Mouse (Mus musculus) ES-E14 (cell line): ENCODE measurements around the gene Pten. TPM values are rescaled to one million over a fixed set of nuclear protein-coding genes. Genes with fewer than 3 reads are reported as not detected.

ENCODE experiments used
- DNase-seq: peaks from one replicate; pipeline ENCODE4 v3.0.0-alpha.2; 2013; ENCODE audit warnings: low read depth, low spot score
- H3K27ac ChIP-seq: 2 replicates; pipeline ENCODE4 v1.5.1; 2012; ENCODE audit warnings: low read depth, mild to moderate bottlenecking, low read length, moderate library complexity, mixed read lengths; ENCODE audit not compliant: poor library complexity, insufficient read depth, severe bottlenecking
- H3K36me3 ChIP-seq: 2 replicates; pipeline ENCODE4 v1.6.1; 2012; ENCODE audit warnings: mild to moderate bottlenecking, low read length, moderate library complexity, mixed read lengths; ENCODE audit not compliant: control insufficient read depth, poor library complexity, insufficient read depth, severe bottlenecking
- H3K4me1 ChIP-seq, 2 experiments: fragments of 150-350 bp in 1 of 2; sonication (generic) in 1 of 2; 2 replicates each; pipeline ENCODE4 v1.6.1; 2012; ENCODE audit warnings: low read length in 2 of 2, mild to moderate bottlenecking in 1 of 2, mixed read lengths in 1 of 2; ENCODE audit not compliant: control insufficient read depth in 2 of 2, insufficient read depth in 2 of 2, poor library complexity in 1 of 2
- H3K4me3 ChIP-seq, 2 experiments: fragments of 150-350 bp in 1 of 2; sonication (generic) in 1 of 2; 2 replicates each; pipeline ENCODE4 v1.5.1; 2012; ENCODE audit warnings: low read length in 2 of 2, low read depth in 1 of 2, mild to moderate bottlenecking in 1 of 2, mixed read lengths in 1 of 2; ENCODE audit not compliant: insufficient read depth in 1 of 2, poor library complexity in 1 of 2, severe bottlenecking in 1 of 2
- H3K9ac ChIP-seq: 2 replicates; pipeline ENCODE4 v1.6.1; 2012; ENCODE audit warnings: low read depth, mild to moderate bottlenecking, low read length, mixed read lengths; ENCODE audit not compliant: poor library complexity, insufficient read depth, severe bottlenecking
- H3K9me3 ChIP-seq: fragments of 150-350 bp; sonication (generic); 2 replicates; pipeline ENCODE4 v1.6.1; 2012; ENCODE audit warnings: low read depth, mild to moderate bottlenecking, low read length; ENCODE audit not compliant: control insufficient read depth, insufficient read depth
- CHD2 ChIP-seq: IDR thresholded peaks from 2 replicates; pipeline ENCODE4 v1.6.1; 2014; ENCODE audit warnings: mild to moderate bottlenecking, low read depth, low read length, inconsistent platforms
- HCFC1 ChIP-seq: IDR thresholded peaks from 2 replicates; pipeline ENCODE4 v1.6.1; 2012; ENCODE audit warnings: low read length, inconsistent platforms, borderline replicate concordance; ENCODE audit not compliant: insufficient read depth
- MAFK ChIP-seq: IDR thresholded peaks from 2 replicates; pipeline ENCODE4 v1.6.1; 2014; ENCODE audit warnings: mild to moderate bottlenecking, low read depth, low read length, inconsistent platforms; ENCODE audit not compliant: insufficient read depth
- ZC3H11A ChIP-seq: IDR thresholded peaks from 2 replicates; pipeline ENCODE4 v1.6.1; 2012; ENCODE audit warnings: low read depth, mild to moderate bottlenecking, inconsistent platforms, low read length, borderline replicate concordance
- ZNF384 ChIP-seq: IDR thresholded peaks from 2 replicates; pipeline ENCODE4 v1.6.1; 2012; ENCODE audit warnings: low read depth, low read length, inconsistent platforms
- in situ Hi-C, 2 experiments: fragments of 600-800 bp; cut with MboI; formaldehyde crosslinking; loops; one replicate each; pipeline ENCODE4 v1.15.1; 2025; ENCODE audit warnings: low sequenced_read_pairs in 2 of 2, inconsistent platforms in 1 of 2; ENCODE audit not compliant: unreplicated experiment in 2 of 2
- total RNA-seq: library from RNA; depleted of rRNA; stranded (reverse); fragments of 300-350 nt; gene quantifications from 2 replicates; pipeline ENCODE4 v1.2.3, GENCODE M21; 2012

Pten gene
- total RNA-seq, 1 experiment: 70.8 TPM

DNA sequence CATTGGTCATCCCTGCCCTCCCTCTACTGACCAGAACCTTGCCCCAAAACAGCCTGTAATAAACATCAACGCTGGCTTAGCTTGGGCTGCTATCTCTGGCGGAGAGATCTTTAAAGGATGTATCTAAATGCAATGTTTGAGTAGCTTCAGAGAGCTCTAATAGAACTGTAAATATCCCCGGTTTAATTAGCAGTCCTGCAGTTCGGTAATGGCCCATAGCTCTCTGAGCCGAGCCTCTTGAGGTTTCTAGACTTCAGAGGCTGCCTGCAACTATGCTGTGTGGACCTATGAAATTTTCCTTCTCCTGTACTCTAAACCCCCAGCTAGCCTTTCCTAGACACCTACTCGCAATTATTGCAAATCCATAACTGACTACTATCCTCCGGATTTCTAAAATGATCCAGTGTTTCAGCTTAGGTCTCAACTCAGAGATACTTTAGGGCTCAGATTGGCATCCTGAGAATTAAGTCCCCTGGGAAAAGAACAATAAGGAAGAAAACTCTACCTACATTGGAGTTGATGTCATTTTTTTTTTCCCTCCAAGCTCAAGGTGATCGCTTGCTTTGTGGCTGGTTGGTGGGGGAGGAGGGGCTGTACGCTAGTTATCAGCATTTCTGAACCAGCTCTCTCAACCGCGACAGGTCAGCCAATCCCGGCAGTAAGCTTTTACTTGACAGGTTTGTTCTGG is 2.0 kb upstream of the Pten start:
- TF ChIP-seq ZNF384: no peak
- no peak for TF ChIP-seq HCFC1
- no peak for TF ChIP-seq MAFK
- no peak for TF ChIP-seq ZC3H11A
- TF ChIP-seq CHD2: no peak
- peak overlapping the region; percentile 89 for H3K9ac ChIP-seq
- in situ Hi-C loops: loop anchor here in 1 of 2 experiments (5.0 kb wide), 1 partner anchor 33 kb away; no protein-coding TSS in a partner anchor
- H3K4me1 ChIP-seq: peaks cover 3 to 5% of the 10 kb centered on the region in 2 experiments; a peak in 2 of 4 replicates
- H3K27ac ChIP-seq: peak overlapping the region; percentile 88
- no peaks in the 10 kb centered on the region for H3K9me3 ChIP-seq
- peak overlapping the region; percentile 77 to 98 for H3K4me3 ChIP-seq
- H3K36me3 ChIP-seq: no peaks in the 10 kb centered on the region
- no peak for DNase-seq

DNA sequence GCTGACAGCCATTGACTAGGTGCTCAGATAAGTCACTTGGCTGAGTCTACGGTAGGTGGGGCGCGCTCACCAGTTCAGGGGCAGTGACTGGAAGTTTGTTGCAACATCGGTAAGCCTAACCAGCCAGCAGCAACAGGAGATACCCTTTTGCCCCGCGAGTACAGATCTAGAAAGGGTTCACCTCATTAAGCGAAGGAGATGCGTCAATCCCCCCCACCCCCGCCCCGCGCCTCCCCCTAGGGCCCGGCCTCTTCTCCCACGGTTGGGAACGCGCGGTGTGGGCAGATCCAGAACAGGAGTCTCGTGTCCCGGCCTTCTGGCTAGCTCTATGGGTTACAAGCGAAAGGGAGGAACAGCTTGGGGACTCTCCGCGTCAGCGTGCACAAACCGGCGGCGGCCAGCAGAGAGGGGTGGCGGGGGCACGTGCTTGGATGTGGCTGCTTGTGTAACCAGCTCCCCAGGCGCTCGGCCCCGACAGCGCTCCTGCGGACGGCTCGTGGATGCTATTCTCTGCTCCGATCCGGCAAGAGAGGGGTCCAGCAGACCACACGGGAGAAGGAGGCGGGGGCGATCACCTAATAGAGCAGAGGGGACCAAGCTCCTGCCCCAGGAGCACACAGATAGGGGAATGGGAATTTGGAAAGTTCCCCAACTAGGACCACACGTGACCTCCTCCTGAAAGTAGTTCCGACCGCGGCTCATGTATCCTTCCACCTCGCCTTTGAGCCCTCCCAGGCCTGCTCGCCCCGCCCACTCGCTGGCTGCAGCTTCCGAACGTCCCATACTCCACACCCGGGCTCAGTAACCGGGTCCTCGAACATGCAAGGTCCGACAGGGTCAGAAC is 1.3 kb upstream of the Pten start:
- DNase-seq: peak; percentile 97
- Histone ChIP-seq H3K36me3 (no peaks in the 10 kb centered on the region), H3K9ac (peak overlapping the region; percentile 89), H3K4me3 (peak overlapping the region; percentile 77 to 98), H3K4me1 (peaks cover 5 to 6% of the 10 kb centered on the region in 2 experiments; a peak in 2 of 4 replicates), H3K27ac (peak overlapping the region; percentile 88), H3K9me3 (no peaks in the 10 kb centered on the region)
- in situ Hi-C loops: loop anchor here in 1 of 2 experiments (5.0 kb wide), 1 partner anchor 34 kb away; no protein-coding TSS in a partner anchor
- peak; percentile 72 for TF ChIP-seq CHD2
- no peak for TF ChIP-seq ZC3H11A
- TF ChIP-seq MAFK: no peak
- TF ChIP-seq HCFC1: peak; percentile 52; the same call in 1 of the 2 replicates
- TF ChIP-seq ZNF384: no peak

DNA sequence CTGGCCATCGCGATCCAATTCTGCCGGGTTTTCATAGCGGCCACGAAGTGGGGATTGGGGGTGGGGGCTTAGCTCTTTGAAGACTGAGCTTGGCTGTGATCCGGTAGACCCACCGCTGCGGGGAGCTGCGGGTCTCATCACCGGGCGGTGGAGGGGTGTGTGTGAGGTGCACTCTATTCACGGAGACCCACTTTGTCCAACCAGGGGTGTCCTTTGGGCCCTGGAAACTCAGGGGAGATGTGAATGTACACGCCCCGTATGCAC is 729 bp upstream of the Pten start:
- Histone ChIP-seq H3K27ac (peak overlapping the region; percentile 10; the same call in 1 of the 2 replicates), H3K9me3 (no peaks in the 10 kb centered on the region), H3K36me3 (no peaks in the 10 kb centered on the region; the same call in 1 of the 2 replicates), H3K4me1 (peaks cover 5 to 8% of the 10 kb centered on the region in 2 experiments), H3K9ac (peak overlapping the region; percentile 73), H3K4me3 (peak overlapping the region; percentile 77 to 98)
- no peak for TF ChIP-seq ZC3H11A
- TF ChIP-seq MAFK: no peak
- no peak for TF ChIP-seq ZNF384
- no peak for TF ChIP-seq CHD2
- no peak for TF ChIP-seq HCFC1
- in situ Hi-C loops: loop anchor here in 1 of 2 experiments (5.0 kb wide), 1 partner anchor 34 kb away; no protein-coding TSS in a partner anchor
- DNase-seq: no peak

DNA sequence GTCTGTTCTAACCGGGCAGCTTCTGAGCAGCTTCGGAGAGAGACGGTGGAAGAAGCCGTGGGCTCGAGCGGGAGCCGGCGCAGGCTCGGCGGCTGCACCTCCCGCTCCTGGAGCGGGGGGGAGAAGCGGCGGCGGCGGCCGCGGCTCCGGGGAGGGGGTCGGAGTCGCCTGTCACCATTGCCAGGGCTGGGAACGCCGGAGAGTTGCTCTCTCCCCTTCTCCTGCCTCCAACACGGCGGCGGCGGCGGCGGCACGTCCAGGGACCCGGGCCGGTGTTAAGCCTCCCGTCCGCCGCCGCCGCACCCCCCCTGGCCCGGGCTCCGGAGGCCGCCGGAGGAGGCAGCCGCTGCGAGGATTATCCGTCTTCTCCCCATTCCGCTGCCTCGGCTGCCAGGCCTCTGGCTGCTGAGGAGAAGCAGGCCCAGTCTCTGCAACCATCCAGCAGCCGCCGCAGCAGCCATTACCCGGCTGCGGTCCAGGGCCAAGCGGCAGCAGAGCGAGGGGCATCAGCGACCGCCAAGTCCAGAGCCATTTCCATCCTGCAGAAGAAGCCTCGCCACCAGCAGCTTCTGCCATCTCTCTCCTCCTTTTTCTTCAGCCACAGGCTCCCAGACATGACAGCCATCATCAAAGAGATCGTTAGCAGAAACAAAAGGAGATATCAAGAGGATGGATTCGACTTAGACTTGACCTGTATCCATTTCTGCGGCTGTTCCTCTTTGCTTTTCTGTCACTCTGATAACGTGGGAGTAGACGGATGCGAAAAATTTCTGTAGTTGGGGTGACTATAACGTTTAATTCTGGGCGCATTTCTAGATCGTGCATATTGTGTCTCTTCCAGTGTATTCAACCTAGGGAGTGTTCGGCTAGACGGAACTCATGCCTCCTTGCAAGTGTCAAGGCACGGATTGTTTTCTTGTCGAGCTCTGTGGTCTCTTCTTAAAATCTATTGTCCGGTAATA is 815 bp downstream of the Pten start:
- Histone ChIP-seq H3K4me3 (peak overlapping the region; percentile 96 to 98), H3K9me3 (no peaks in the 10 kb centered on the region), H3K36me3 (no peaks in the 10 kb centered on the region; the same call in 1 of the 2 replicates), H3K9ac (peak overlapping the region; percentile 97), H3K4me1 (peaks cover 2 to 11% of the 10 kb centered on the region in 2 experiments), H3K27ac (peak overlapping the region; percentile 92)
- in situ Hi-C loops: loop anchor here in 1 of 2 experiments (5.0 kb wide), 1 partner anchor 36 kb away; no protein-coding TSS in a partner anchor
- peak; percentile 26 for DNase-seq
- TF ChIP-seq ZNF384 (no peak), CHD2 (no peak), MAFK (no peak), ZC3H11A (no peak), HCFC1 (no peak)
